Mouse (Mus musculus): Measurements from ENCODE around the gene 1700016H13Rik. TPM values are rescaled to one million over a fixed set of nuclear protein-coding genes. Genes with fewer than 3 reads are reported as not detected.

The 1700016H13Rik gene
- polyA plus RNA-seq, 1 experiment from 2014 or later, result not detected

DNA sequence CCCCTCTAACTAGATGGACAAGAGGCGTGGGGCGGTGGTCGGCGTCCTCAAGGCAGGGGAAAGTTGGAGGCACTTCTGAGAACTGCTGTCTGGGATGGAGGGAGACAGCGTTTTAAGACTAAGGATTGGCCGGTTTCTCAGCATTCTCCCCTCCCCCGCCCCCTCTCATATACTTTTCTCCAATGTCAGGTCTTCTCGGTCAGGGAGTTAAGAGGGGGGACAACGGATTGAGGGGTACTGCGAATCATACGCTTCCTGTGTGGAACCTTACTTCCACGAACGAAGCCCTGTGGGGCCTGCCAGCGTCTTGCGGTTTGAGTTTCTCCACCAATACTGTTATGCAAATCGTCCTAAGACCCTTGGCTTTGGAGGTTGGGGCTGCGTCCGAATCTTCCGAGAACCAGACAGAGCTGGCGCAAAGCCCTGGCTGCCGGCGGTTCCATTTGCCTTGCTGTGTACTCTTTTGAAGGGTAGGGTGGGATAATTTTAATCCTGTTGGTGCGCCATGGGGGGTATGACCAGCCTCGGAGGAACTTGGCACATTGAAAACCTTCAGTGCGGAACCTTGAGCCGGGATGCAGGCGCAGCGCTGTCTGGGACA lies 37.3 kb upstream of the 1700016H13Rik start:
- ATAC-seq (ENCODE audit: low read depth), result no peak; the same call in 1 of the 2 replicates
- Histone ChIP-seq H3K27me3 (ENCODE audit: control insufficient read depth, insufficient read depth, low read length) (peaks cover 19% of the 10 kb centered on the region), H3K9me3 (ENCODE audit: control insufficient read depth, low read length) (no peaks in the 10 kb centered on the region), H3K36me3 (ENCODE audit: control insufficient read depth, insufficient read depth, low read length) (no peaks in the 10 kb centered on the region), H3K4me1 (ENCODE audit: control insufficient read depth, insufficient read depth, low read length) (peaks cover 14% of the 10 kb centered on the region; the same call in 1 of the 2 replicates), H3K27ac (ENCODE audit: low read depth, low read length) (no peak overlapping the region), H3K4me2 (ENCODE audit: low read depth, low read length) (peak overlapping the region; percentile 85), H3K4me3 (ENCODE audit: low read depth, low read length) (peak overlapping the region; percentile 44), H3K9ac (replicated peaks; ENCODE audit: low read depth, low read length) (no peak overlapping the region)
- WGBS, result under 1% methylated on average over 28 of the region's 28 CpGs

DNA sequence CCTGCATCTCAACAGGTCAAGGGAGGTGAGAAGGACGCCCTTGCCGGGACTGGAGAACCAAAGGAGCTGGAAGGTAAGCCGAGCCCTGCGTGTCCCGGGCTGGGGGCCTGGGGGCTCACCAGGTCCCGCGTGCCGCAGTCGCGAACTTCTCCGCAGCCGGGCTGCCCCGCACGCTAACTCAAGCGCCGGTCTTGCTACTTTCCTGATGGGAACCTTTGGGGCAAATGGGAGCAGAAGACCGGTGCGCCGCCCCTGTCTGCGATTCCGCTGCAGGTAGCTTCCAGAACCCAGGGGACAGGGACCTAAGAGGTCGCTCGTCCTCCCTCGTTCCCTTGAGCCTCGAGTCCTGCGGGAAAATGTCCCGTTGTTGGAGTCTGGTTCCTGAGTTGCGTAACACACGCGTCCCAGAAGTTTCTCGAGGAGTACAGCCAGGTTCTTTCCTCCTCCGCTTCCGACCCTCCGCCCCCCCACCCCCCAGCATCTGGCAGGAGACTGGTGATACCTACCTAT lies 36.8 kb upstream of the 1700016H13Rik start:
- WGBS, result 2% methylated on average over 18 of the region's 34 CpGs
- Histone ChIP-seq H3K27me3 (ENCODE audit: control insufficient read depth, insufficient read depth, low read length) (peaks cover 19% of the 10 kb centered on the region), H3K4me2 (ENCODE audit: low read depth, low read length) (peak overlapping the region; percentile 85), H3K4me3 (ENCODE audit: low read depth, low read length) (peak overlapping the region; percentile 44), H3K4me1 (ENCODE audit: control insufficient read depth, insufficient read depth, low read length) (peaks cover 14% of the 10 kb centered on the region; the same call in 1 of the 2 replicates), H3K36me3 (ENCODE audit: control insufficient read depth, insufficient read depth, low read length) (no peaks in the 10 kb centered on the region), H3K27ac (ENCODE audit: low read depth, low read length) (no peak overlapping the region), H3K9me3 (ENCODE audit: control insufficient read depth, low read length) (no peaks in the 10 kb centered on the region), H3K9ac (replicated peaks; ENCODE audit: low read depth, low read length) (peak overlapping the region; percentile 46; the same call in 1 of the 2 replicates)
- ATAC-seq (ENCODE audit: low read depth), result peak; percentile 25

DNA sequence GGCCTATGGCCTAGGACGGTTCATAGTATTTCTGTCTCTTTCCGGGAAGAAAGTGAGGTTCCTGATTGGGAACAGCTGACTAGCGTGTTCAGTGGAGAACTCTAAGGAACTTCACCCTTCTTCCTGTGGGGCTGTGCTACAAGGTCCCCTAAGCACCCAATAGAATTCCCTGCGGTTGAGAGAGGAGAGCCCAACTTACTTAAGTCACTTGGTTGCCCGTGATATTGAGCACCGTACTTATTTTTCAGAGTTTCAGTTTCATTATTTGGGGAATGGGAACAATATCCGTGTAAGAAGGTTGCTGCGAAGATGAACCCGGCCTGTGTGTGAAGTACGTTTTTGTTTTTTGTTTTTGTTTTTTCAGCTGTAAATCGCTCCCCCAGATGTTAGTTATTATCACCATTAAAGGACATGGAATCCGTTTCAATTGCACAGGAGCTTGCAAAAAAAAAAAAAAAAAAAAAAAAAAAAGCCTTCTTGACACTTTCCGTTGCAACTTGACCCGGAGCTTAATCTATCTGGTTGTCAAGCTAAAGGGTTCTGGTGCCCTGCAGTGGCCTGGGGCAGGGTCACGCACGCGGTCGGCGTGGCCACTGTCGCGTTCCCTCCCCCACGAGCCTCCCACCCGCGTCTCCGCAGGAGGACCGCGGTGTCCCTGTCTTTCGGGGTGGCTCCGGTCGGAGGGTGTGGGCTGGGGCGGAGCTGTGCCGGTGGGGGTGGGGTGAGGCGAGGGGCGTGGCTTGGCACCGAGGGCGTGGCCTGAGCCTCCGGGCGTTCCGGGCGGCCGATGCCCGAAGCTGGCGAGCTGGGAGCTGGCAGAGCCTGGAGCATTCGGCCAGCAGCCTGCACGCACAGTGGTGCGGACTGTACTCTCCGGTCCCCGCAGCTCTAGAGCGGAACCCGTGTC lies 36.1 kb upstream of the 1700016H13Rik start, which contains the start of gene Aff1:
Aff1 (plus strand) TSS at position 751 of the 907 bp plus-strand sequence.
- Histone ChIP-seq H3K4me2 (ENCODE audit: low read depth, low read length) (peak within 1 kb of the TSS; percentile 85), H3K9me3 (ENCODE audit: control insufficient read depth, low read length) (no peaks in the 10 kb centered on the region), H3K9ac (replicated peaks; ENCODE audit: low read depth, low read length) (peak within 1 kb of the TSS; percentile 46; the same call in 1 of the 2 replicates), H3K27ac (ENCODE audit: low read depth, low read length) (no peak within 1 kb of the TSS), H3K4me3 (ENCODE audit: low read depth, low read length) (peak within 1 kb of the TSS; percentile 44), H3K4me1 (ENCODE audit: control insufficient read depth, insufficient read depth, low read length) (peaks cover 14% of the 10 kb centered on the region; the same call in 1 of the 2 replicates), H3K36me3 (ENCODE audit: control insufficient read depth, insufficient read depth, low read length) (no peaks in the 10 kb centered on the region), H3K27me3 (ENCODE audit: control insufficient read depth, insufficient read depth, low read length) (peaks cover 19% of the 10 kb centered on the region)
- WGBS, result 5% methylated on average over 49 of the region's 50 CpGs
- peak; percentile 90 for ATAC-seq (ENCODE audit: low read depth)

DNA sequence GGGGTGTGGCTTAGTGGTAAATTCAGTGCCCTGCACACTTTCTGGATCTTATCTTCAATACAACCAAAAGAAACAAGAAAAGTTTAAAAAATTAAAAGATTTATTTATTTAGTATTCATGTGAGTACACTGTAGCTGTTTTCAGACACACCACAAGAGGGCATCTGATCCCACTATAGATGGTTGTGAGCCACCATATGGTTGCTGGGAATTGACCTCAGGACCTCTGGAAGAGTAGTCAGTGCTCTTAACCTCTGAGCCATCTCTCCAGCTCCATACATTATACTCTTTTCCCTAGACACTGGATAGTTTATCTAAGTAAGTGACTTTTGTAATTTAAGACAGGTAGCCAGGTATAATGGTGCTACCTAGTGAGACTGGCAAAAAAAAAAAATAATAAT lies 35.4 kb upstream of the 1700016H13Rik start:
- Histone ChIP-seq H3K9ac (replicated peaks; ENCODE audit: low read depth, low read length) (no peak overlapping the region), H3K9me3 (ENCODE audit: control insufficient read depth, low read length) (no peaks in the 10 kb centered on the region), H3K4me2 (ENCODE audit: low read depth, low read length) (no peak overlapping the region), H3K36me3 (ENCODE audit: control insufficient read depth, insufficient read depth, low read length) (no peaks in the 10 kb centered on the region), H3K27ac (ENCODE audit: low read depth, low read length) (no peak overlapping the region), H3K4me1 (ENCODE audit: control insufficient read depth, insufficient read depth, low read length) (peaks cover 14% of the 10 kb centered on the region; the same call in 1 of the 2 replicates), H3K4me3 (ENCODE audit: low read depth, low read length) (no peak overlapping the region), H3K27me3 (ENCODE audit: control insufficient read depth, insufficient read depth, low read length) (peaks cover 19% of the 10 kb centered on the region)
- ATAC-seq (ENCODE audit: low read depth), result no peak

DNA sequence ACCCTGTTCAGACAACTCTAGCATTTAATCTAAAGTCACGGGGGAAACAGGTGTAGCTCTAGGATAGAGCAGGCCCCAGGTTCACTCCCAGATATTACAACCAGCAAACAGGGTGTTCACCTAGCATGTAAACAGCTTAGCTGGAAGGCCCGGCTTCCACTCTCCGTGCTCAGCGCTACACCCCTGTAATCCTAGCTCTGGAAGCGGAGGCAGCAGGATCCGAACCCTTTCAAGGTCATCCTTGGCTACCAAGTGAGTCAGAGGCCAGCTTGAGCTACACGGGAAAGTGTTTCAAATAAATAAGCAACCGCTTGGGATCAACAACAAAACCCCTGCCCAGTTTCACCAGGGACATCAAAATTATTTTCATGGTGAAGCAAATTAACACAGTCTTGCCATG lies 34.4 kb upstream of the 1700016H13Rik start:
- no peaks in the 10 kb centered on the region for H3K9me3 ChIP-seq (ENCODE audit: control insufficient read depth, low read length)
- no peak overlapping the region for H3K4me2 ChIP-seq (ENCODE audit: low read depth, low read length)
- 90% methylated on average over 8 of the region's 8 CpGs for WGBS
- H3K9ac ChIP-seq (replicated peaks; ENCODE audit: low read depth, low read length), result no peak overlapping the region
- no peak overlapping the region for H3K4me3 ChIP-seq (ENCODE audit: low read depth, low read length)
- H3K27me3 ChIP-seq (ENCODE audit: control insufficient read depth, insufficient read depth, low read length), result peaks cover 19% of the 10 kb centered on the region
- peaks cover 14% of the 10 kb centered on the region; the same call in 1 of the 2 replicates for H3K4me1 ChIP-seq (ENCODE audit: control insufficient read depth, insufficient read depth, low read length)
- no peaks in the 10 kb centered on the region for H3K36me3 ChIP-seq (ENCODE audit: control insufficient read depth, insufficient read depth, low read length)
- ATAC-seq (ENCODE audit: low read depth), result no peak
- no peak overlapping the region for H3K27ac ChIP-seq (ENCODE audit: low read depth, low read length)

DNA sequence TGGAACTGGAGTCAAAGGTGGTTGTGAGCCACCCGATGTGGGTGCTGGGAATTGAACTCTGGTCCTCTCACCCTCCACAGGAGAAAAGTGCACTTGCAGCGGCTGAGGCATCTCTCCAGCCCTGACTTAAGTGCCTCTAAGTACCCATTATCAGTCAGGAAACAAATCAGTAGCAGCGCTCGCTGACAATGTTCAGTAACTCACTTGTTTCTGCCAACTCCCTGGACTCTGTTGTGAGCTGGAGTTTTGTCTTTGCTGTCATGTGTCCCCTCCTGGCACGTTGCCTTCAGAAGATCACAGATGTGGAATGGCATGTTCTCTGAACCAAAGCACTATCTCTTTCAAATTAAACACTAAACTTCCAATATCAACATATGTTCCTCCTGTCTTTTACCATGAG lies 33.8 kb upstream of the 1700016H13Rik start:
- Histone ChIP-seq H3K9me3 (ENCODE audit: control insufficient read depth, low read length) (no peaks in the 10 kb centered on the region), H3K27me3 (ENCODE audit: control insufficient read depth, insufficient read depth, low read length) (peaks cover 19% of the 10 kb centered on the region), H3K9ac (replicated peaks; ENCODE audit: low read depth, low read length) (no peak overlapping the region), H3K4me3 (ENCODE audit: low read depth, low read length) (no peak overlapping the region), H3K36me3 (ENCODE audit: control insufficient read depth, insufficient read depth, low read length) (no peaks in the 10 kb centered on the region), H3K27ac (ENCODE audit: low read depth, low read length) (no peak overlapping the region), H3K4me2 (ENCODE audit: low read depth, low read length) (no peak overlapping the region), H3K4me1 (ENCODE audit: control insufficient read depth, insufficient read depth, low read length) (peaks cover 14% of the 10 kb centered on the region; the same call in 1 of the 2 replicates)
- no peak for ATAC-seq (ENCODE audit: low read depth)
- 80% methylated on average over 5 of the region's 5 CpGs for WGBS

DNA sequence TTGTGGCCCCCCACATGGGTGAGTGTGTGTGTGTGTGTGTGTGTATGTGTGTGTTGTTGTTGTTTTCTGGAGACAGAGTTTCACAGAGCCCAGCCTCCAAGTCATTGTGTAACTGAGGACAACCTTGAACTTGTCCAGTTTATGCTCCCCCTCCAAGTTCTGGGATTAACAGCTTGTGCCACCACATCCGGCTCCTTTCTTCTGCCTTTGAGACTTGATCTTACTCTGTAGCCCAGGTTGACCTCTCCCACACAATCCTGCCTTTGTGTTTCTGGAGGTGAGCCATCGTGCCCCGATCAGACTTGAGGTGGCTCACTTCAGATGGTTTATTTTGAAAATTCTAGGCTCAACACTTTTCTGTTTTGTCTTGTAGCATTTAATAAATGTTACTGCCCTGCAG lies 26.0 kb upstream of the 1700016H13Rik start:
- 68% methylated on average over 3 of the region's 3 CpGs for WGBS
- no peak overlapping the region for H3K4me3 ChIP-seq (ENCODE audit: low read depth, low read length)
- H3K4me1 ChIP-seq (ENCODE audit: control insufficient read depth, insufficient read depth, low read length), result no peaks in the 10 kb centered on the region
- no peak overlapping the region for H3K27ac ChIP-seq (ENCODE audit: low read depth, low read length)
- no peaks in the 10 kb centered on the region for H3K9me3 ChIP-seq (ENCODE audit: control insufficient read depth, low read length)
- no peaks in the 10 kb centered on the region for H3K27me3 ChIP-seq (ENCODE audit: control insufficient read depth, insufficient read depth, low read length)
- H3K36me3 ChIP-seq (ENCODE audit: control insufficient read depth, insufficient read depth, low read length), result no peaks in the 10 kb centered on the region
- no peak overlapping the region for H3K9ac ChIP-seq (replicated peaks; ENCODE audit: low read depth, low read length)
- H3K4me2 ChIP-seq (ENCODE audit: low read depth, low read length), result no peak overlapping the region
- ATAC-seq (ENCODE audit: low read depth), result no peak

DNA sequence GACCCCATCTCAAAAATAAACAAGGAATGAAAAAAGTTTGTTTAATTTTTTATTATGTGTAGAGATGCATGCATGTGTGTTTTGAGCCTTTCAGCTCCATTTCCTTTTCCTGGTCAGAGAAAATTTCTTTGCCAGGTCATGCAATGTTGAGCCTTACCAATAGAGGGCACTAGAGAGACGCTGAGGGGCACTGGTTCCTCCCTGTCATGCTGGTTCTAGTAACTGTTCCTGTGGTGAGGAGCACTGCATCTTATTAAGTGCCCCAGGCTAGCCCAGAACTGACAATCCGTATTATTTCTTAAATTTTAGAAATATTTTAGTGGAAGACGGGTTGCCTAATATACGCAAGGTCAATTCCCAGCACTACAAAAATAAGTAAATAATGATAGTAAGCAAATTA lies 24.6 kb upstream of the 1700016H13Rik start:
- H3K9me3 ChIP-seq (ENCODE audit: control insufficient read depth, low read length), result no peaks in the 10 kb centered on the region
- no peak overlapping the region for H3K4me2 ChIP-seq (ENCODE audit: low read depth, low read length)
- no peak overlapping the region for H3K9ac ChIP-seq (replicated peaks; ENCODE audit: low read depth, low read length)
- no peak overlapping the region for H3K27ac ChIP-seq (ENCODE audit: low read depth, low read length)
- no peak overlapping the region for H3K4me3 ChIP-seq (ENCODE audit: low read depth, low read length)
- H3K36me3 ChIP-seq (ENCODE audit: control insufficient read depth, insufficient read depth, low read length), result no peaks in the 10 kb centered on the region
- H3K27me3 ChIP-seq (ENCODE audit: control insufficient read depth, insufficient read depth, low read length), result no peaks in the 10 kb centered on the region
- ATAC-seq (ENCODE audit: low read depth), result no peak
- no peaks in the 10 kb centered on the region for H3K4me1 ChIP-seq (ENCODE audit: control insufficient read depth, insufficient read depth, low read length)
- 39% methylated on average over 4 of the region's 4 CpGs for WGBS

DNA sequence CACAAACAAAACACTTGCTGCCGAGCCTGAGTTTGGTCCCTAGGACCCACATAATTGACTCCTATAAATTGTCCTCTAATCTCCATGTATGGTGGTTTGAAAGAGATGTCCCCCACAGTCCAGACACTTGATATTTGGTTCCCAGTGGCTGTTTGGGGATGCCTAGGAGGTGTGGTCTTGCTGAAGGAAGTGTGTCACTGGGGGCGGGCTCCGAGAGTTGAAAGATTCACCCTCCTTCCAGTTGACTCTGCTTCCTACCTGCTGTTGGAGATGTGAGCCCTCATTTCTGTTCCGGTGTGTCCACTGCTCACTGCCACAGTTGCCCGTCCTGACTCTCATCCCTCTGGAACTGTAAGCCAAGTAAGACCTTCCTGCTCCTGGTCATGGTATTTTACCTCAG lies 23.2 kb upstream of the 1700016H13Rik start:
- 90% methylated on average over 5 of the region's 5 CpGs for WGBS
- H3K9ac ChIP-seq (replicated peaks; ENCODE audit: low read depth, low read length), result no peak overlapping the region
- no peaks in the 10 kb centered on the region for H3K4me1 ChIP-seq (ENCODE audit: control insufficient read depth, insufficient read depth, low read length)
- H3K4me3 ChIP-seq (ENCODE audit: low read depth, low read length), result no peak overlapping the region
- no peaks in the 10 kb centered on the region for H3K27me3 ChIP-seq (ENCODE audit: control insufficient read depth, insufficient read depth, low read length)
- no peaks in the 10 kb centered on the region for H3K36me3 ChIP-seq (ENCODE audit: control insufficient read depth, insufficient read depth, low read length)
- no peaks in the 10 kb centered on the region for H3K9me3 ChIP-seq (ENCODE audit: control insufficient read depth, low read length)
- no peak overlapping the region for H3K27ac ChIP-seq (ENCODE audit: low read depth, low read length)
- H3K4me2 ChIP-seq (ENCODE audit: low read depth, low read length), result no peak overlapping the region
- no peak for ATAC-seq (ENCODE audit: low read depth)

All from neural tube, embryonic 14.5 days (tissue).